Mouse (Mus musculus): ENCODE measurements around the gene Krtap4-16. TPM values are rescaled to one million over a fixed set of nuclear protein-coding genes. Genes with fewer than 3 reads are reported as not detected.
"Not testable (repeated sequence)": the region's sequence is repeated elsewhere in the genome, so short reads cannot be mapped to it uniquely, and the experiment has no call there.

The Krtap4-16 gene
- not detected in 2 replicates for polyA plus RNA-seq (2014; fragmentation: Nextera tagmentation; extraction: Ambion mirVana)

- ATAC-seq (ENCODE audit: insufficient number of reproducible peaks, insufficient read depth, low FRiP score, low read depth), result no peak
- Histone ChIP-seq H3K4me3 (ENCODE audit: low read depth, low read length) (no peak within 1 kb of the TSS), H3K4me1 (ENCODE audit: control insufficient read depth, insufficient read depth, low read length) (no peaks in the 10 kb centered on the region), H3K27me3 (ENCODE audit: control insufficient read depth, insufficient read depth, low read length) (no peaks in the 10 kb centered on the region), H3K36me3 (ENCODE audit: control insufficient read depth, insufficient read depth, low read length) (no peaks in the 10 kb centered on the region), H3K9me3 (ENCODE audit: control insufficient read depth, low read depth, low read length) (no peaks in the 10 kb centered on the region), H3K27ac (ENCODE audit: low read length) (no peak within 1 kb of the TSS), H3K9ac (replicated peaks; ENCODE audit: low read depth, low read length) (no peak within 1 kb of the TSS), H3K4me2 (replicated peaks; ENCODE audit: low read depth, low read length) (no peak within 1 kb of the TSS)
Observed at GRCm38 (mm10) chr11:99851508-99851907, at the start of gene Krtap4-16. TSS of gene Krtap4-16 (minus strand) at chr11:99851608.

DNA sequence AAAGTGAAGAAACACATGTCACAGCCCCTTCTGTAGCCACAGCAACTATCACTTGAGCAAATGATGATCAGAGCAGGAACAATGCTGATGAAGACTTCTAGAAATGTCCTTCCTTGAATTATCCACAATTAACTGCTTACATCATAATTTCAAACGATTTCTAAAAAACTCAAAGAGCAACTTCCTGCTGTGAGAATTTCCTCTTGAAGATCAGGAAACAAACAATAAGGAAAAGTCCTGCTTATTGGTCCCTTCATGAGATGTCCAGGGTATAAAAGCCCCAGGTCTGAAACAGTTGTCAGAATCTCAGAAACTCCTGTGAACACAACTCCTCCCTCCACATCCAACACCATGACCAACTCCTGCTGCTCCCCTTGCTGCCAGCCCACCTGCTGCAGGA lies 27.5 kb upstream of the Krtap4-16 start, which contains the start of gene Gm11567:
TSS of gene Gm11567 (plus strand) at position 301 of the 400 bp plus-strand sequence.
- H3K4me3 ChIP-seq (ENCODE audit: low read depth, low read length); ATAC-seq (ENCODE audit: insufficient number of reproducible peaks, insufficient read depth, low FRiP score, low read depth): not testable (repeated sequence)
- WGBS, result 61% methylated on average over 1 of the region's 1 CpGs

DNA sequence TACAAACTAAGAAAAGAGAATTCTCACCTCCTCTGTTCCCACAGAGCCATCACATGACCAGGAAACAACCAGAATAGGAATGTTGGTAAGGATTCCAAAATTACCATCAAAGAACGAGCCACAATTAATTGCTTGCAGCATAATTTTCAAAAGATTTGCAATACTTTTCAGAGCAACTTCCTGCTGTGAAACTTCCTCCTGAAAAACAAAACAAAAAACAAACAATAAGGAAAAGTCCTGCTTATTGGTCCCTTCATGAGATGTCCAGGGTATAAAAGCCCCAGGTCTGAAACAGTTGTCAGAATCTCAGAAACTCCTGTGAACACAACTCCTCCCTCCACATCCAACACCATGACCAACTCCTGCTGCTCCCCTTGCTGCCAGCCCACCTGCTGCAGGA lies 21.7 kb upstream of the Krtap4-16 start, which contains the start of gene Krtap9-1:
TSS of gene Krtap9-1 (plus strand) at position 301 of the 400 bp plus-strand sequence.
- H3K4me1 ChIP-seq (ENCODE audit: control insufficient read depth, insufficient read depth, low read length); H3K27me3 ChIP-seq (ENCODE audit: control insufficient read depth, insufficient read depth, low read length); H3K4me2 ChIP-seq (replicated peaks; ENCODE audit: low read depth, low read length); H3K4me3 ChIP-seq (ENCODE audit: low read depth, low read length); H3K27ac ChIP-seq (ENCODE audit: low read length); H3K36me3 ChIP-seq (ENCODE audit: control insufficient read depth, insufficient read depth, low read length); ATAC-seq (ENCODE audit: insufficient number of reproducible peaks, insufficient read depth, low FRiP score, low read depth); H3K9ac ChIP-seq (replicated peaks; ENCODE audit: low read depth, low read length); H3K9me3 ChIP-seq (ENCODE audit: control insufficient read depth, low read depth, low read length): not testable (repeated sequence)
- 72% methylated on average over 1 of the region's 1 CpGs for WGBS

More for the DNA sequence above, 27.5 kb upstream of the Krtap4-16 start, which contains the start of gene Gm11567:
- H3K9ac ChIP-seq (replicated peaks; ENCODE audit: low read depth, low read length); H3K4me2 ChIP-seq (replicated peaks; ENCODE audit: low read depth, low read length); H3K36me3 ChIP-seq (ENCODE audit: control insufficient read depth, insufficient read depth, low read length); H3K9me3 ChIP-seq (ENCODE audit: control insufficient read depth, low read depth, low read length); H3K27ac ChIP-seq (ENCODE audit: low read length); H3K4me1 ChIP-seq (ENCODE audit: control insufficient read depth, insufficient read depth, low read length); H3K27me3 ChIP-seq (ENCODE audit: control insufficient read depth, insufficient read depth, low read length): not testable (repeated sequence)

- H3K36me3 ChIP-seq (ENCODE audit: control insufficient read depth, insufficient read depth, low read length); H3K27ac ChIP-seq (ENCODE audit: low read length); H3K9ac ChIP-seq (replicated peaks; ENCODE audit: low read depth, low read length); H3K4me3 ChIP-seq (ENCODE audit: low read depth, low read length); H3K9me3 ChIP-seq (ENCODE audit: control insufficient read depth, low read depth, low read length); H3K4me2 ChIP-seq (replicated peaks; ENCODE audit: low read depth, low read length); ATAC-seq (ENCODE audit: insufficient number of reproducible peaks, insufficient read depth, low FRiP score, low read depth); H3K27me3 ChIP-seq (ENCODE audit: control insufficient read depth, insufficient read depth, low read length); H3K4me1 ChIP-seq (ENCODE audit: control insufficient read depth, insufficient read depth, low read length): not testable (repeated sequence)
- WGBS, result 57% methylated on average over 1 of the region's 1 CpGs
Observed at GRCm38 (mm10) chr11:99864176-99864575, 12.8 kb upstream of the Krtap4-16 start, which contains the start of gene Gm11559. TSS of gene Gm11559 (plus strand) at chr11:99864476.

DNA sequence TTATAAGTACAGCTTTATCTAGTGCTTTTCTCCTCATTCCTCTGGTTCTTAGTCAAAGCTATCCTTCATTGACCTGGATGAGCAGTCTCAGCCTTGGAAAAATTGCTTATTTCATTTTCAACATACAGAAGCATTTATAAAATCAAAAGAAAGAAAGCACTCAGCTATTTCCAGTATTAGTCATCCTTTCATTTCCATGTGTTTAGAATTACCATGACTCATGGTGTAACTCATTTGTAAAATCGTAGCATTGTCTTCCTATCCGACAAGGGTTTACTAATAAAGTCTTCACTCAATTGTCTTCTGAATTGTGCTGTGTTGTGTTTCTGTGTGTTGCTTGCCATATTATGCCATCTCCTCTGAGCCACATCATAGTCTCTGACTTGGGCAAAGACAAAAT lies 7.4 kb upstream of the Krtap4-16 start:
- no peak overlapping the region for H3K9ac ChIP-seq (replicated peaks; ENCODE audit: low read depth, low read length)
- no peak overlapping the region for H3K4me3 ChIP-seq (ENCODE audit: low read depth, low read length)
- ATAC-seq (ENCODE audit: insufficient number of reproducible peaks, insufficient read depth, low FRiP score, low read depth), result no peak
- H3K4me1 ChIP-seq (ENCODE audit: control insufficient read depth, insufficient read depth, low read length), result no peaks in the 10 kb centered on the region
- no peaks in the 10 kb centered on the region for H3K36me3 ChIP-seq (ENCODE audit: control insufficient read depth, insufficient read depth, low read length)
- WGBS, result 66% methylated on average over 2 of the region's 2 CpGs
- H3K9me3 ChIP-seq (ENCODE audit: control insufficient read depth, low read depth, low read length), result no peaks in the 10 kb centered on the region
- no peak overlapping the region for H3K27ac ChIP-seq (ENCODE audit: low read length)
- H3K27me3 ChIP-seq (ENCODE audit: control insufficient read depth, insufficient read depth, low read length), result no peaks in the 10 kb centered on the region
- H3K4me2 ChIP-seq (replicated peaks; ENCODE audit: low read depth, low read length), result no peak overlapping the region

DNA sequence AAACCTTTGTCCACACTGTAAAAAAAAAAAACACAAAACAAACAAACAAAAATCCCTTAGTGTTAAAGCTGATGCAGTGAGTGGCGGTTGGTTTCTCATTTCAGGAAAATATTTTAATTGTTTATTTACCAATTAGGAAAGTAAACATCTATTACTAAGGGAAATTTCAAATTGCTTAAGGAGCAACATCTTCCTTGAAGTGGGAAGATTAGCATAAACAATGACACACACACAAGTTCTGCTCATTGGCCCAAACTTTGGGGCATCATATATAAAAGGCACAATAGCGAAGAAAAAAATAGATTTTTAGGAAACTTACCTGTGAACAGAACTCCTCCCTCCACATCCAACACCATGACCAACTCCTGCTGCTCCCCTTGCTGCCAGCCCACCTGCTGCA lies 6.2 kb upstream of the Krtap4-16 start, which contains the start of gene Gm11568:
TSS of gene Gm11568 (plus strand) at position 301 of the 400 bp plus-strand sequence.
- no peak for ATAC-seq (ENCODE audit: insufficient number of reproducible peaks, insufficient read depth, low FRiP score, low read depth)
- WGBS, result 79% methylated on average over 2 of the region's 2 CpGs
- Histone ChIP-seq H3K4me3 (ENCODE audit: low read depth, low read length) (no peak within 1 kb of the TSS), H3K27me3 (ENCODE audit: control insufficient read depth, insufficient read depth, low read length) (no peaks in the 10 kb centered on the region), H3K4me2 (replicated peaks; ENCODE audit: low read depth, low read length) (no peak within 1 kb of the TSS), H3K27ac (ENCODE audit: low read length) (no peak within 1 kb of the TSS), H3K9me3 (ENCODE audit: control insufficient read depth, low read depth, low read length) (no peaks in the 10 kb centered on the region), H3K36me3 (ENCODE audit: control insufficient read depth, insufficient read depth, low read length) (no peaks in the 10 kb centered on the region), H3K9ac (replicated peaks; ENCODE audit: low read depth, low read length) (no peak within 1 kb of the TSS), H3K4me1 (ENCODE audit: control insufficient read depth, insufficient read depth, low read length) (no peaks in the 10 kb centered on the region)

- Histone ChIP-seq H3K4me1 (ENCODE audit: control insufficient read depth, insufficient read depth, low read length) (no peaks in the 10 kb centered on the region), H3K36me3 (ENCODE audit: control insufficient read depth, insufficient read depth, low read length) (no peaks in the 10 kb centered on the region), H3K27me3 (ENCODE audit: control insufficient read depth, insufficient read depth, low read length) (no peaks in the 10 kb centered on the region), H3K4me2 (replicated peaks; ENCODE audit: low read depth, low read length) (no peak overlapping the region), H3K9ac (replicated peaks; ENCODE audit: low read depth, low read length) (no peak overlapping the region), H3K9me3 (ENCODE audit: control insufficient read depth, low read depth, low read length) (no peaks in the 10 kb centered on the region), H3K4me3 (ENCODE audit: low read depth, low read length) (no peak overlapping the region), H3K27ac (ENCODE audit: low read length) (no peak overlapping the region)
- WGBS, result 43% methylated on average over 3 of the region's 3 CpGs
- ATAC-seq (ENCODE audit: insufficient number of reproducible peaks, insufficient read depth, low FRiP score, low read depth), result no peak
Observed at GRCm38 (mm10) chr11:99854121-99854520, 2.7 kb upstream of the Krtap4-16 start.

DNA sequence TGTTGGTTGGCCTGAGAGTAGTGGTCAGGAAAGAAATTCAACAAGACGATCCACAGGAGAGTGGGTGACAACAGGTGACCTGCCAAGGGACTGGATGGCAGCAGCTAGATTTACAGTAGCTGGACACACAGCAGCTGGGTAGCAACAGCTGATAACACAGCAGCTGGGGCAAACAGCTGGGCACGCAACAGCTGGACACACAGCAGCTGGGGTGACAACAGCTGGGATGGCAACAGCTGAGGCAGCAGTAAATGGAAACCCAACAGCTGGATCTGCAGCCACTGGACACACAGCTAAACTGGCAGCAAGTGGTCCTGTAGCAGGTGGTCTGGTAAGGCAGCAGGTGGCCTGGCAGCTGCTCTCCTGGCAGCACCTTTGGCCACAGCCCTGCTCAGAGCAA lies 4.7 kb downstream of the Krtap4-16 start:
- ATAC-seq (ENCODE audit: insufficient number of reproducible peaks, insufficient read depth, low FRiP score, low read depth), result no peak
- Histone ChIP-seq H3K4me2 (replicated peaks; ENCODE audit: low read depth, low read length) (no peak overlapping the region), H3K4me1 (ENCODE audit: control insufficient read depth, insufficient read depth, low read length) (no peaks in the 10 kb centered on the region), H3K27me3 (ENCODE audit: control insufficient read depth, insufficient read depth, low read length) (no peaks in the 10 kb centered on the region), H3K9ac (replicated peaks; ENCODE audit: low read depth, low read length) (no peak overlapping the region), H3K36me3 (ENCODE audit: control insufficient read depth, insufficient read depth, low read length) (no peaks in the 10 kb centered on the region), H3K9me3 (ENCODE audit: control insufficient read depth, low read depth, low read length) (no peaks in the 10 kb centered on the region), H3K4me3 (ENCODE audit: low read depth, low read length) (no peak overlapping the region), H3K27ac (ENCODE audit: low read length) (no peak overlapping the region)
- WGBS, result 81% methylated on average over 2 of the region's 2 CpGs

DNA sequence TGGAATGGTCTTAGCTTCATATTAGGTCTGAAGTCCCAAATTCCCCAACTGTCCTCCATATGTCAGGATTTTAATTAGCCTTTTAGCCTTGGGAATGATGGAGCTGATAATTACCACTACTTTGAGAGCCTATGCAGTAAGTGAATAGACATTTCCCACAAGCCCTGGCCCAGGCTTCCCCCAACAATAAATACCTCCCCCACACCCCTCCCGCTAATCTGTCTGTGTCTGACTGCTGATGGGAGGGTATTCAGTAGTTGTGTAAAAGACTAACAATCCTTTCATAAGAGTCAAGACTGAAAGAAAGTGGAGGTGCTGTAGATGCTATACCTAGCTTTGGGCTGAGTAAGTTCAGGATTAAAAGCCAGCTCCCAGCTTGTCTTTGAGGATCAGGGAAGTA lies 9.2 kb downstream of the Krtap4-16 start:
- no peak for ATAC-seq (ENCODE audit: insufficient number of reproducible peaks, insufficient read depth, low FRiP score, low read depth)
- no peak overlapping the region for H3K4me2 ChIP-seq (replicated peaks; ENCODE audit: low read depth, low read length)
- H3K27me3 ChIP-seq (ENCODE audit: control insufficient read depth, insufficient read depth, low read length), result no peaks in the 10 kb centered on the region
- 65% methylated on average over 1 of the region's 1 CpGs for WGBS
- H3K27ac ChIP-seq (ENCODE audit: low read length), result no peak overlapping the region
- H3K9me3 ChIP-seq (ENCODE audit: control insufficient read depth, low read depth, low read length), result no peaks in the 10 kb centered on the region
- H3K4me3 ChIP-seq (ENCODE audit: low read depth, low read length), result no peak overlapping the region
- H3K9ac ChIP-seq (replicated peaks; ENCODE audit: low read depth, low read length), result no peak overlapping the region
- H3K36me3 ChIP-seq (ENCODE audit: control insufficient read depth, insufficient read depth, low read length), result no peaks in the 10 kb centered on the region
- no peaks in the 10 kb centered on the region for H3K4me1 ChIP-seq (ENCODE audit: control insufficient read depth, insufficient read depth, low read length)
